Mouse (Mus musculus) heart, embryonic 13.5 days (tissue): ENCODE data around the gene Tbc1d10b. TPM values are rescaled to one million over a fixed set of nuclear protein-coding genes. Genes with fewer than 3 reads are reported as not detected.
"Not testable (repeated sequence)": the region's sequence is repeated elsewhere in the genome, so short reads cannot be mapped to it uniquely, and the experiment has no call there.

Experiments
- ATAC-seq: fragments of 200-750 bp; cut with Nextera tagmentation; 2 replicates; pipeline ENCODE4 v1.8.0; 2017; ENCODE audit warnings: moderate TSS enrichment; ENCODE audit not compliant: insufficient number of reproducible peaks, low FRiP score, low TSS enrichment; ENCODE audit errors: extremely low read depth
- H3K27ac ChIP-seq: fragments of 300-500 bp; sonication (generic); replicated peaks from 2 replicates; pipeline ENCODE4 v1.5.1; 2015; ENCODE audit warnings: moderate library complexity, mild to moderate bottlenecking, inconsistent platforms
- H3K27me3 ChIP-seq: fragments of 300-500 bp; sonication (generic); replicated peaks from 2 replicates; pipeline ENCODE4 v1.6.1; 2015; ENCODE audit warnings: mild to moderate bottlenecking, inconsistent platforms
- H3K36me3 ChIP-seq: fragments of 300-500 bp; sonication (generic); 2 replicates; pipeline ENCODE4 v1.6.1; 2015; ENCODE audit warnings: mild to moderate bottlenecking, inconsistent platforms
- H3K4me1 ChIP-seq: fragments of 300-500 bp; sonication (generic); 2 replicates; pipeline ENCODE4 v1.6.1; 2015; ENCODE audit warnings: inconsistent platforms
- H3K4me2 ChIP-seq: fragments of 300-500 bp; sonication (generic); 2 replicates; pipeline ENCODE4 v1.6.1; 2015; ENCODE audit warnings: inconsistent platforms, mild to moderate bottlenecking, moderate library complexity
- H3K4me3 ChIP-seq: fragments of 300-500 bp; sonication (generic); 2 replicates; pipeline ENCODE4 v1.5.1; 2015; ENCODE audit warnings: moderate library complexity, mild to moderate bottlenecking, inconsistent platforms
- H3K9ac ChIP-seq: fragments of 300-500 bp; sonication (generic); 2 replicates; pipeline ENCODE4 v1.6.1; 2015; ENCODE audit warnings: inconsistent platforms, mild to moderate bottlenecking, moderate library complexity
- H3K9me3 ChIP-seq: fragments of 300-500 bp; sonication (generic); 2 replicates; pipeline ENCODE4 v1.6.1; 2016; ENCODE audit warnings: inconsistent platforms
- WGBS: fragments of 180-500 bp; shearing (Covaris S2); methylation state at CpG from one replicate; pipeline ENCODE4 v1.1.7; 2015; ENCODE audit warnings: mixed read lengths; 5-methylcytosine and 5-hydroxymethylcytosine counted together
- polyA plus RNA-seq: library from polyadenylated mRNA; unstranded; fragments of >200 nt; fragmentation: Nextera tagmentation; extraction: Ambion mirVana; gene quantifications from 2 replicates; pipeline ENCODE4 v1.2.1, GENCODE M21; 2015

The Tbc1d10b gene
- polyA plus RNA-seq, 1 experiment from 2014 or later = 18.0 TPM

DNA sequence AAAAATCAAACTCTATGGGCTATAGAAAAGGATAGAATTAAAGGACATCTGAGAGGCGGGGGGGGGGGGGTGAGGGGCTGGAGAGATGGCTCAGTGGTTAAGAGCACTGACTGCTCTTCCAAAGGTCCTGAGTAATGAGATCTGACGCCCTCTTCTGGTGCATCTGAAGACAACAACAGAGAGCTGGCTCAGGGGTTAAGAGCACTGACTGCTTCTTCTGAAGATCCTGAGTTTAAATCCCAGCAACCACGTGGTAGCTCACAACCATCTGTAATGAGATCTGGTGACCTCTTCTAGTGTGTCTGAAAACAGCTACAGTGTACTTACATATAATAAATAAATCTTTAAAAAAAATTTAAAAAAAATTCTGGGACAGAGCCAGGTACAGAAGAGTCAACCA lies 26.5 kb downstream of the Tbc1d10b start:
- not testable (repeated sequence) for H3K27ac ChIP-seq, H3K9me3 ChIP-seq, H3K27me3 ChIP-seq, H3K36me3 ChIP-seq, H3K4me2 ChIP-seq, H3K4me1 ChIP-seq, ATAC-seq, H3K9ac ChIP-seq, H3K4me3 ChIP-seq
- 30% methylated on average over 3 of the region's 3 CpGs for WGBS

DNA sequence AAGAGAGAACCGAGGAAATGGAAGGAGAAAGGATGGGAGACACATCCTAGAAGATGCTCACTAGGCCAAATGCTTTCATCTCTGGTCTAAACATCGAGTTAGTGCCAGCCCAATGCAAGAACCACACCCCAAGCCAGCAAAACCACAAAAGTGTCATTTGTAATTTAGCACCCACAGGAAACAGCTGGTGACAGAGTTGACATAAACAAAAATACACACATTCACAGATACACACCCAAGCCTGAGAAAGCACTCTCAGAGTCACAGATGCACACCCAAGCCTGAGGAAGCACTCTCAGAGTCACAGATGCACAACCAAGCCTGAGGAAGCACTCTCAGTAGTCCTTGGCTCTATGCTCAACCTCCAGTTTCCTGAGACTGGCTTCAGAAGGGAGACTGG lies 27.5 kb downstream of the Tbc1d10b start:
- no peaks in the 10 kb centered on the region for H3K9me3 ChIP-seq
- no peaks in the 10 kb centered on the region for H3K27me3 ChIP-seq
- H3K27ac ChIP-seq = no peak overlapping the region
- no peaks in the 10 kb centered on the region for H3K36me3 ChIP-seq
- WGBS = 55% methylated on average over 2 of the region's 2 CpGs
- H3K4me2 ChIP-seq = no peak overlapping the region
- H3K4me3 ChIP-seq = no peak overlapping the region
- no peak for ATAC-seq
- H3K9ac ChIP-seq = no peak overlapping the region
- no peaks in the 10 kb centered on the region for H3K4me1 ChIP-seq

DNA sequence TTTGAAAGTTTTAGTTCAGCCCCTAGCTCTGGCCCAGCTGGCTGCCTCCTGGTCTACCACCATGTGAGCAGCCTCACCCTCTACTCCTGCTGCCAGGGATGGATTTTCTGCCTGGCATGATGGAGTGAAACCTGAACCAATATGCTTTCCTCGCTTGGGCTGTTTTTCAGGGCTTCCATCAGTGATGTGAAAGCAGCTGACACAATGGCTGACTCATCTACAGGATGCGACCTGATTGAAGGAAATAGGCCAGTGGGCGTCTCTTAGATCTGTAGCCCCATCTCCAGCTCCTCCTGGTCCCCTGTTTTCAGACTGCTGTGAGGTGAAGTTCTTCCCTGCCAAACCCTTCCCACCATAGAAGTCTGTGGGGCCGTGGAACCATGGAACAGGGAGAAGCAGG lies 31.3 kb downstream of the Tbc1d10b start:
- no peaks in the 10 kb centered on the region for H3K4me1 ChIP-seq

DNA sequence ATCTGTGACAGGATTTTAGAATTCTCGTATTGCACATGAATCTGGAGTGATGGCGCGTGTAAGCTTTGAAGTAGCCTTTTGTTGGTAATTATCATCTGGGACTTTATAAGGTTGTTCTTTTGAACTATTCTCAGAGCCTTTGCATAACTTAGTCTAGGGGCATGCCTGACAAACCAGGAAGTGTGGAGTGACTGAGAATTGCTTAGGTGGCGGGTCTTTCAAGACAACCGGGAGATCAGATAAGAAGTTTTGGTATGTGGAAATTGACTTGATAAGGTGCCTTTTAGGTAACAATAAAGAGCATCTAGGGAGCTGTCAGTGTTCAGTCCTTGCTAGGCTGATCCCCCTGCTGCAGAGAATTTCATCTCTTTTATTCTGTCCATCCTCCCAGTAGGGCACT lies 41.8 kb downstream of the Tbc1d10b start:
- H3K27ac ChIP-seq = no peak overlapping the region
- H3K4me2 ChIP-seq = no peak overlapping the region
- H3K27me3 ChIP-seq = 0 out of 2 replicates have a peak, but pooled peaks cover 3% of the 10 kb centered on the region
- 76% methylated on average over 5 of the region's 5 CpGs for WGBS
- no peak overlapping the region for H3K9ac ChIP-seq
- H3K9me3 ChIP-seq = no peaks in the 10 kb centered on the region
- ATAC-seq = no peak
- H3K4me3 ChIP-seq = no peak overlapping the region
- H3K4me1 ChIP-seq = no peaks in the 10 kb centered on the region
- H3K36me3 ChIP-seq = no peaks in the 10 kb centered on the region

More for the DNA sequence above, 31.3 kb downstream of the Tbc1d10b start:
- no peak overlapping the region for H3K4me3 ChIP-seq
- no peak overlapping the region for H3K9ac ChIP-seq
- ATAC-seq = no peak
- no peaks in the 10 kb centered on the region for H3K36me3 ChIP-seq
- no peaks in the 10 kb centered on the region for H3K27me3 ChIP-seq
- WGBS = 64% methylated on average over 4 of the region's 4 CpGs
- no peak overlapping the region for H3K4me2 ChIP-seq
- no peak overlapping the region for H3K27ac ChIP-seq
- peaks cover 12% of the 10 kb centered on the region; the same call in 1 of the 2 replicates for H3K9me3 ChIP-seq

DNA sequence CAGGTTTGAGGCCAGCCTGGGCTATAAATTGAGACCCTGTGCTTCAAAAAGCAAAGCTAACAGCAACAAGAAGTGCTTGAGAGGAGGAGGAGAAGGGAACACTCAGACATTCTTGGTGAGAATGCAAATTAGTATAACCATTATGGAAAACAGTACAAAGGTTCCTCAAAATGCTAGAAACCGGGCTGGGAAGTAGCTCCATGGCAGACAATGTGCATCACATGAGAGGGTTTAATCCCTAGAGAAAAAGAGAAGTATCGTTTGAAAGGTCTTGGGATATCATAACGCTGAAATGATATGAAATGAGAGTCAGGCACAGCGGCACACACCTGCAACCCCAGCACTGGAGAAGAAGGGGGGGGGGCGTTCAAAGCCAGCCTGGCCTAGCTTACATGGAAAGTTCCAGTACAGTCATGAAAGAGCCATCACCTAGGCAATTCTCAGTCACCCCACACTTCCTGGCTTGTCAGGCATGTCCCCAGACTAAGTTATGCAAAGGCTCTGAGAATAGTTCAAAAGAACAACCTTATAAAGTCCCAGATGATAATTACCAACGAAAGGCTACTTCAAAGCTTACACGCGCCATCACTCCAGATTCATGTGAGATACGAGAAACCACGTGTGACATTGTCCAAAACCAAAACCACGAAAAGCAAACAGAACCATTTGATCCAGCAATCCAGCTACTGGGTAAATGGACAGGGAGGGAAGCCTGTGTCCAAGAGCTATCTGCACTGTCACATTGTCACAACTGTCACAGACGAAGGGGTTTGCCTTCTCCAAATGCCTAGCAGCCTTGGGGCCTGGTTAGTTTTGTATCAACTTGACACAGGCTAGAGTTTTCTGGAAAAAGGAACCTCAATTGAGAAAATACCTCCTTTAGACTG lies 42.4 kb downstream of the Tbc1d10b start:
- Histone ChIP-seq H3K4me2 (no peak overlapping the region), H3K4me3 (no peak overlapping the region), H3K27me3 (0 out of 2 replicates have a peak, but pooled peaks cover 3% of the 10 kb centered on the region), H3K9me3 (no peaks in the 10 kb centered on the region), H3K36me3 (no peaks in the 10 kb centered on the region), H3K27ac (no peak overlapping the region), H3K9ac (no peak overlapping the region), H3K4me1 (no peaks in the 10 kb centered on the region)
- 77% methylated on average over 12 of the region's 12 CpGs for WGBS
- ATAC-seq = no peak

DNA sequence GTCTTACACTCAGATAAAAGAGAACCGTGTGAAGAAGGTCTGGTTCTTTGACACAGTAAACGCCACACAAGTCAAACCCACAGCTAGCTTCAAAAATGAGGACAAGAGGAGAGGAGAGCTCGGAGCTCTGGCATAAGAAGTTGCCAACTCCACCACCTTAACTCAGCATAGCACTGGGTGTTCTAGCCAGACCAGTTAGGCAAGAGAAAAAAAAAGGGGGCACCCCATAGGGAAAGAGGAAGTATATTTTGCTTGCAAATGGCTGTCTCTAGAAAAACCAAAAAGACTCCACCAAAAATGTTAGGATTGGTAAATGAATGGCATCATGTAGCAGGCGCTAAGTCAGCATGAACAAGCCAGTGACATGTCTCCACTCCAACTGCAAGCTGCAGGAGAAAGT lies 44.3 kb downstream of the Tbc1d10b start:
- no peak overlapping the region for H3K9ac ChIP-seq
- H3K27ac ChIP-seq = no peak overlapping the region
- WGBS = 69% methylated on average over 4 of the region's 4 CpGs
- H3K4me3 ChIP-seq = no peak overlapping the region
- no peaks in the 10 kb centered on the region for H3K4me1 ChIP-seq
- ATAC-seq = no peak
- H3K9me3 ChIP-seq = no peaks in the 10 kb centered on the region
- H3K36me3 ChIP-seq = no peaks in the 10 kb centered on the region
- H3K27me3 ChIP-seq = 0 out of 2 replicates have a peak, but pooled peaks cover 3% of the 10 kb centered on the region
- H3K4me2 ChIP-seq = no peak overlapping the region

DNA sequence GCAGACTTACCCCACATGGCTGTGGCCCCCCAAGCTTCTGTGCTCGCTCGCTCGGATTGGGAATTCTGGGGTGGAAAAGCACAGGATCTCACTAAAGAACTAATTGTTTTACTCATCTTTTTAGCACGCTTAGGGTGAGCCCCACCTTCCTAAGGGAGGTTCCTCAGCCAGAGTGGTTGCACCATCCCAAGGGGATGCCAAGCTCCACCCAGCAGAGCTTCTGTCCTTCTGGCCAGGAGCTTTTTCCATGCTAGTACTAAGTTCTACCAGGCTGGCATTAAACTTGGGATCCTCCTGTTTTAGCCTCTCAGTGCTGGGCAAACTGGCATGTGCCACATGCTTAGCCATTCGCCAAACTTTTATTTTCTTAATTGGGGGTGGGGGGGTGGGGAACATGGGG lies 45.7 kb downstream of the Tbc1d10b start:
- no peaks in the 10 kb centered on the region for H3K9me3 ChIP-seq
- ATAC-seq = no peak
- no peak overlapping the region for H3K4me3 ChIP-seq
- no peak overlapping the region for H3K4me2 ChIP-seq
- no peaks in the 10 kb centered on the region for H3K4me1 ChIP-seq
- no peak overlapping the region for H3K9ac ChIP-seq
- no peaks in the 10 kb centered on the region for H3K36me3 ChIP-seq
- H3K27ac ChIP-seq = no peak overlapping the region
- H3K27me3 ChIP-seq = 0 out of 2 replicates have a peak, but pooled peaks cover 3% of the 10 kb centered on the region
- 75% methylated on average over 5 of the region's 5 CpGs for WGBS

DNA sequence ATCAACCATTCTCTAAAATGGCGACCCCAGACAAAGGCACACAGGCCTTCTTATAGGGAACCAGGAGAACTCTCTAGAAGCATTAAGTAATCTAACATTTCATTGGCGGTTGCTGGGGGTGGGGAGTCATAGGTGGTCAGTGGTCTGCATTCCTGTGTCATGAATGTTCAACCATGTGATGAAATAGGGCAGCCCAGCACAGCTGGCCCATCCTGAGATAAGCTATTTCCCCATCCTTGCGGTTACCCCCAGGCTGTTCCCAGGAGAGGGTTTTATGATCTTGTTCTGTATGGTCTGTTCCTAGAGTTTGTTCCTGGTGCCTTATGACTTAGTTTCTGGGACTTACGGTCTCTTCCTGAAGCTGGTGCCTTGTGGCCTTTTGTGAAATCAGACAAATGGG lies 50.7 kb downstream of the Tbc1d10b start:
- no peak overlapping the region for H3K27ac ChIP-seq
- no peak overlapping the region for H3K4me2 ChIP-seq
- H3K9ac ChIP-seq = no peak overlapping the region
- peaks cover 3% of the 10 kb centered on the region; the same call in 1 of the 2 replicates for H3K9me3 ChIP-seq
- H3K36me3 ChIP-seq = no peaks in the 10 kb centered on the region
- H3K27me3 ChIP-seq = no peaks in the 10 kb centered on the region
- H3K4me1 ChIP-seq = peaks cover 7% of the 10 kb centered on the region
- no peak overlapping the region for H3K4me3 ChIP-seq
- no peak for ATAC-seq
- 64% methylated on average over 4 of the region's 4 CpGs for WGBS

DNA sequence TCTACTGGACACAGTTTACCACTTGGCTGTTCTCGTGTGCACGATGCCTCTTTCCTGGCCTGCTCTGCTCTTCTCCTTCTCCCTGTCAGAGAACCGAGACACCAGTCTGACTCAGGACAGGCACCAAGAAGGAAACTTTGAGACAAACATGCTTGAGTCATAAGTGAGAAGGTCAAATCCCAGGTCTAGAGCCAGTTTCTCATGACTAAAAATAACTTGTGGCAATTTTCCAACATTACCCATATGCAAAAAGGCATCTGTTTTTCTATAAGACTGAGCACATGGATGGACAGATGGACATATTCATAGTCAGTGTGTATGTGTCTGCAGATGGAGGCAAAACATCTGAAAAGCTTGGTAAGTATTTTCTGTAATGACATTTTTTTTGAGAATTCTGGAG lies 54.8 kb downstream of the Tbc1d10b start:
- no peak overlapping the region for H3K4me2 ChIP-seq
- ATAC-seq = no peak
- peaks cover 16% of the 10 kb centered on the region for H3K4me1 ChIP-seq
- no peaks in the 10 kb centered on the region for H3K36me3 ChIP-seq
- H3K9ac ChIP-seq = no peak overlapping the region
- H3K27me3 ChIP-seq = no peaks in the 10 kb centered on the region
- H3K9me3 ChIP-seq = peaks cover 3% of the 10 kb centered on the region; the same call in 1 of the 2 replicates
- H3K4me3 ChIP-seq = no peak overlapping the region
- H3K27ac ChIP-seq = peak overlapping the region; percentile 48; the same call in 1 of the 2 replicates
- 36% methylated on average over 3 of the region's 3 CpGs for WGBS

DNA sequence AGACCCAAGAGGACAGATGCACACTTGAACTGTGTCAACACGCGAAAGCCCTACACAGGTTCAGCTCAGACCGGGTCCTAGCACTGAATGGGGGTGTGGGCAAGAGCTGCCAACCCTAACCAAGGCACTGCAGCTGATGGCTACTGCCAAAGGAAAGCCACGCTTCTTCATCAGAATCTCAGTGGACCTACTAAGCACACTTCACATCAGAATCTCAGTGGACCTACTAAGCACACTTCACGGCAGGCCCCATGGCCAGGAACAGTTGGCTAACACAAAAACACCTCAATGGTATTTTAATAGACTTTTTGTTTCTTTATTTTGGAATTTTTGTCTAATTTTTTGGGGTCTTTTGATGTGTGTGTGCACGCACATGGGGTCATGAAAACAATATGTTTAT lies 55.8 kb downstream of the Tbc1d10b start:
- no peak overlapping the region for H3K9ac ChIP-seq
- H3K4me3 ChIP-seq = no peak overlapping the region
- ATAC-seq = no peak
- no peaks in the 10 kb centered on the region for H3K27me3 ChIP-seq
- H3K36me3 ChIP-seq = no peaks in the 10 kb centered on the region
- 85% methylated on average over 6 of the region's 6 CpGs for WGBS
- peaks cover 26% of the 10 kb centered on the region for H3K4me1 ChIP-seq
- H3K9me3 ChIP-seq = peaks cover 3% of the 10 kb centered on the region; the same call in 1 of the 2 replicates
- H3K27ac ChIP-seq = no peak overlapping the region
- H3K4me2 ChIP-seq = no peak overlapping the region

DNA sequence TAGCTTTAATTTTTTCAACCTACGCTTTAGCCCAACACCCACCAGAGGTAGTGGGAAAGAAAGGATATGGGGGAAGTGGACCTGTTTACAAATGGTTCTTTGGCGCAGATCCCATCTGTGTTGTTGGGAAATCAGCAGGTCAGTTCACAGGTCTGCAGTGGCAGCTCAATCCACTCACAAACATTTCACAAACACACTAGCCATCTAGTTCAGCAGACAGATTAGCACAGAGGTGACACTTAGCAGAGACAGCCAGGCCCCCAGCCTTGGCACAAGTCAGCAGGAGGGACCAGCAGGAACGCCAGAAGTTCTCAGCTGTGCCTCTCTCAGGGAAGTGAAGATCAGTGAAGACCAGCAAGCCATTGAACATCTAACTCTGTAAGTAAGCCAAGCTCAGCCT lies 60.4 kb downstream of the Tbc1d10b start:
- H3K9ac ChIP-seq = no peak overlapping the region
- H3K4me3 ChIP-seq = no peak overlapping the region
- H3K9me3 ChIP-seq = no peaks in the 10 kb centered on the region
- peaks cover 20% of the 10 kb centered on the region; the same call in 1 of the 2 replicates for H3K4me1 ChIP-seq
- no peaks in the 10 kb centered on the region for H3K36me3 ChIP-seq
- no peaks in the 10 kb centered on the region for H3K27me3 ChIP-seq
- H3K27ac ChIP-seq = no peak overlapping the region; the same call in 1 of the 2 replicates
- ATAC-seq = no peak
- 36% methylated on average over 3 of the region's 3 CpGs for WGBS
- H3K4me2 ChIP-seq = no peak overlapping the region
